In the genomic region with DNA sequence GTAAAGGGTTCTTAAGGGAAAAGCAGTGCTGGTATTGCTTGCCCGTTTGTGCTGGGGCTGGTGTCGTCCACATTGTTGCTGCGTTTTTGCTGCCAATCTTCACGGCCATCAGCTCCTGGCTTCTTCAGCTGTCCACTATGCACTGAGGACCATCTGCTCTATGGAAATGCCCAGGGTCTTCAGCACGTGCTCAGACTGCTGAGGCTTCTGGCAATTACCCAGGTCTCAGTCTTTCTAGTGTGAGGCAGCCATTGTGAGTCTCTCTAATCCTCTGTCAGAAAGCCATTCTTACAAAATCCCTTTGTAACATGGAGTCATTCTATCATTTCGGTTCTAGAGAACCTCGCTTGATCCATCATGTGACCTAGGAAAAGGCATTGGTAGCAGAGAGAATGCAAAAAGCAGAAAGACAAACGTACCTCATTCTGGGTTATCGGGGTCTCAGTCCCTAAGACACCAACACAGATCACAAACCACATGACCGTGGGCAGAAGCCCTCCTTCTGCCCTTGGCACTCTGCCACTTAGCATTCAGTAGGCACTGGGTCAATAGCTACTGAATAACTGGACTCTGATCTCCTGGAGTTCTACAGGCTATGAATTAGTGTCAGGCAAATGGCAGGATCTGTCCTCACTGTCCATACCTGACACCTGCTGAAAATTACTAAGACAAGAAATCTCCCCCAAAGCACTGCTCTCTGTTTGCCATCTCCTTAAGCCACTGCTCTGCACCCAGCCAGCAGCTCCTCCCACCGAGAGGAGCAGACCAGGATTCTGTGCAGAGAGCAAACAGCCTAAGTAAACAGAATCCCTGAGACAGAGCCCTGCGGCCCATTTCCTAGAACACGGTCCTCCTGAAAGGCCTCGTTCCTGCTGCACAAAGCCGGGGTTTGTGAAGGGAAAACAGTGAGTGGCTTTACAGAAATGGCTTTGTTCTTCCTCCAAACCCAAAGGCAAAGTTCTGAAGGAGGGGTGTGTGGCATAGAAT, we compare ENCODE assay signal across 14 mouse cellular contexts.
DNase-seq lines count a peak whose midpoint lies in the region; ATAC-seq and TF ChIP-seq lines count a peak whose summit lies in the region.
"Had no signal": no experiment of that assay in that cellular context is flagged by ENCODE, and none has a peak within 500 bp of the region (broad histone marks: within the 10 kb centered on the region; RNA-seq: fewer than 3 reads in every experiment).

No protein-coding gene starts in this region.

- no peak overlapping the region for H3K4me3 ChIP-seq in hindbrain, embryonic 16.5 days (ENCODE audit: low read length)
- no peak overlapping the region for H3K4me3 ChIP-seq in midbrain, embryonic 12.5 days
- no peak overlapping the region for H3K4me3 ChIP-seq in gastrocnemius, adult 2 months

- no peaks in the 10 kb centered on the region for H3K36me3 ChIP-seq in hindbrain, embryonic 16.5 days (ENCODE audit: control insufficient read depth, insufficient read depth, low read length)
- no peaks in the 10 kb centered on the region for H3K36me3 ChIP-seq in midbrain, embryonic 12.5 days

- WGBS in hindbrain, embryonic 16.5 days = 35% methylated on average over 15 of the region's 15 CpGs
- 28% methylated on average over 15 of the region's 15 CpGs for WGBS in midbrain, embryonic 12.5 days

- H3K9me3 ChIP-seq in hindbrain, embryonic 16.5 days (ENCODE audit: control insufficient read depth, low read length) = no peaks in the 10 kb centered on the region
- H3K9me3 ChIP-seq in midbrain, embryonic 12.5 days = no peaks in the 10 kb centered on the region

- peaks cover 11% of the 10 kb centered on the region for H3K4me1 ChIP-seq in hindbrain, embryonic 16.5 days (ENCODE audit: control insufficient read depth, insufficient read depth, low read depth, low read length)
- H3K4me1 ChIP-seq in midbrain, embryonic 12.5 days = peaks cover 35% of the 10 kb centered on the region

- TF ChIP-seq CTCF in gastrocnemius, adult 2 months (IDR thresholded peaks at IDR 0.05) = no peak

- H3K9ac ChIP-seq in hindbrain, embryonic 16.5 days (ENCODE audit: low read depth, low read length) = no peak overlapping the region
- no peak overlapping the region for H3K9ac ChIP-seq in midbrain, embryonic 12.5 days (replicated peaks)
- H3K9ac ChIP-seq: liver, embryonic 14.5 days had no signal

- H3K4me2 ChIP-seq in hindbrain, embryonic 16.5 days (ENCODE audit: low read length) = no peak overlapping the region
- H3K4me2 ChIP-seq in midbrain, embryonic 12.5 days (replicated peaks) = 0 out of 2 replicates have a peak overlapping the region, but pooled peaks have one; percentile 2
- H3K4me2 ChIP-seq: heart, embryonic 11.5 days had no signal

- DNase-seq in embryo, embryonic 11 days = peak; percentile 32
- DNase-seq in embryo, embryonic 9.5 days (ENCODE audit: extremely low spot score) = no peak
- DNase-seq in brain, adult 2 months (ENCODE audit: low read depth, low spot score) = peak; percentile 16
- DNase-seq in gastrocnemius, adult 2 months = no peak
- DNase-seq in left cerebral cortex, adult 11 months (ENCODE audit: low spot score) = no peak
- no peak for DNase-seq in adrenal gland, postnatal 4 days (ENCODE audit: low spot score in 2 of 2)
- DNase-seq: adrenal gland, postnatal 36 days; cerebellum, postnatal 36 days; kidney, adult 2 months; thymus, postnatal 36 days had no signal

- intact Hi-C loops in gastrocnemius, adult 2 months (cut with DNase I) = no loop called here

- peak; percentile 71 for ATAC-seq in hindbrain, embryonic 16.5 days
- ATAC-seq in midbrain, embryonic 12.5 days (ENCODE audit: low FRiP score, low read depth) = peak; percentile 77

- peaks cover 4% of the 10 kb centered on the region for H3K27me3 ChIP-seq in hindbrain, embryonic 16.5 days (replicated peaks; ENCODE audit: control insufficient read depth, insufficient read depth, low read length)
- peaks cover 69% of the 10 kb centered on the region for H3K27me3 ChIP-seq in midbrain, embryonic 12.5 days

- no peak overlapping the region for H3K27ac ChIP-seq in hindbrain, embryonic 16.5 days (ENCODE audit: low read depth, low read length)
- H3K27ac ChIP-seq in midbrain, embryonic 12.5 days (replicated peaks) = peak overlapping the region; percentile 60; the same call in 1 of the 2 replicates
- H3K27ac ChIP-seq in gastrocnemius, adult 2 months = no peak overlapping the region
- H3K27ac ChIP-seq: liver, embryonic 14.5 days had no signal

Comparison
In these comparisons a context has a peak if more than half of its experiments do, and no peak if none do; other contexts are left out.
1. DNase-seq: peak in embryo, embryonic 11 days (single experiment) and brain, adult 2 months (single experiment); none in embryo, embryonic 9.5 days (single experiment), gastrocnemius, adult 2 months (single experiment), left cerebral cortex, adult 11 months (single experiment) and adrenal gland, postnatal 4 days (0 of 2).